Mouse (Mus musculus) MEL (cell line): ENCODE results near the gene Gpr162. TPM values are rescaled to one million over a fixed set of nuclear protein-coding genes. Genes with fewer than 3 reads are reported as not detected.

Source experiments
- DNase-seq: peaks from one replicate; pipeline ENCODE4 v3.0.0; 2011; ENCODE audit warnings: low read depth, low spot score
- H3K27ac ChIP-seq: 2 replicates; pipeline ENCODE4 v1.5.1; 2012; ENCODE audit warnings: low read depth, mild to moderate bottlenecking, control low read depth, low read length, moderate library complexity; ENCODE audit not compliant: control insufficient read depth
- H3K27me3 ChIP-seq, 2 experiments: fragments of 150-350 bp in 1 of 2; sonication (generic) in 1 of 2; 2 replicates each; pipeline ENCODE4 v1.6.1; 2012; ENCODE audit warnings: low read length in 2 of 2, mild to moderate bottlenecking in 2 of 2, improper control_type of control experiment in 1 of 2, moderate library complexity in 1 of 2; ENCODE audit not compliant: insufficient read depth in 2 of 2, control insufficient read depth in 1 of 2
- H3K36me3 ChIP-seq, 2 experiments: 2 replicates each; pipeline ENCODE4 v1.6.1; 2012 to 2014; ENCODE audit warnings: low read length in 2 of 2, improper control_type of control experiment in 1 of 2, inconsistent platforms in 1 of 2, mild to moderate bottlenecking in 1 of 2; ENCODE audit not compliant: insufficient read depth in 2 of 2, control insufficient read depth in 1 of 2
- H3K4me1 ChIP-seq, 2 experiments: fragments of 150-350 bp in 1 of 2; sonication (generic) in 1 of 2; 2 replicates each; pipeline ENCODE4 v1.6.1; 2012; ENCODE audit warnings: low read length in 2 of 2, improper control_type of control experiment in 1 of 2, mild to moderate bottlenecking in 1 of 2; ENCODE audit not compliant: insufficient read depth in 2 of 2, control insufficient read depth in 1 of 2
- H3K4me3 ChIP-seq, 2 experiments: fragments of 150-350 bp in 1 of 2; sonication (generic) in 1 of 2; 2 replicates each; pipeline ENCODE4 v1.5.1; 2012; ENCODE audit warnings: low read depth in 2 of 2, low read length in 2 of 2, mild to moderate bottlenecking in 2 of 2, moderate library complexity in 2 of 2, control low read depth in 1 of 2, improper control_type of control experiment in 1 of 2; ENCODE audit not compliant: control insufficient read depth in 1 of 2, insufficient read depth in 1 of 2
- H3K79me2 ChIP-seq: 2 replicates; pipeline ENCODE4 v1.6.1; 2012; ENCODE audit warnings: mild to moderate bottlenecking, low read length, moderate library complexity; ENCODE audit not compliant: control insufficient read depth, poor library complexity, insufficient read depth
- H3K9ac ChIP-seq: 2 replicates; pipeline ENCODE4 v1.6.1; 2012; ENCODE audit warnings: low read depth, mild to moderate bottlenecking, control low read depth, low read length, moderate library complexity; ENCODE audit not compliant: control insufficient read depth, poor library complexity, severe bottlenecking
- H3K9me3 ChIP-seq: fragments of 150-350 bp; sonication (generic); replicated peaks from 2 replicates; pipeline ENCODE4 v1.6.1; 2012; ENCODE audit warnings: mild to moderate bottlenecking, low read length, improper control_type of control experiment, moderate library complexity; ENCODE audit not compliant: insufficient read depth
- CHD2 ChIP-seq: IDR thresholded peaks from 2 replicates; pipeline ENCODE4 v1.6.1; 2011; ENCODE audit warnings: low read length, improper control_type of control experiment
- ELF1 ChIP-seq: IDR thresholded peaks from 2 replicates; pipeline ENCODE4 v1.6.1; 2014; ENCODE audit warnings: low read depth, mild to moderate bottlenecking, inconsistent platforms, low read length, improper control_type of control experiment, moderate library complexity
- EP300 ChIP-seq, 2 experiments: IDR thresholded peaks; 2 replicates each; pipeline ENCODE4 v1.6.1; 2011; ENCODE audit warnings: improper control_type of control experiment in 2 of 2, low read length in 2 of 2, low read depth in 1 of 2, mild to moderate bottlenecking in 1 of 2
- GABPA ChIP-seq: IDR thresholded peaks from 2 replicates; pipeline ENCODE4 v1.6.1; 2012; ENCODE audit warnings: low read depth, mild to moderate bottlenecking, inconsistent platforms, low read length, improper control_type of control experiment, moderate library complexity
- GATA1 ChIP-seq: IDR thresholded peaks from 2 replicates; pipeline ENCODE4 v1.6.1; 2011; ENCODE audit warnings: low read depth, low read length, improper control_type of control experiment
- HCFC1 ChIP-seq: IDR thresholded peaks from 2 replicates; pipeline ENCODE4 v1.6.1; 2012; ENCODE audit warnings: low read depth, mild to moderate bottlenecking, inconsistent platforms, low read length, improper control_type of control experiment, moderate library complexity
- JUND ChIP-seq: IDR thresholded peaks from 2 replicates; pipeline ENCODE4 v1.6.1; 2011; ENCODE audit warnings: low read depth, mild to moderate bottlenecking, improper control_type of control experiment, low read length
- MAFK ChIP-seq: IDR thresholded peaks from 2 replicates; pipeline ENCODE4 v1.6.1; 2011; ENCODE audit warnings: low read depth, mild to moderate bottlenecking, low read length, improper control_type of control experiment, borderline replicate concordance
- MAZ ChIP-seq: IDR thresholded peaks from 2 replicates; pipeline ENCODE4 v1.6.1; 2012; ENCODE audit warnings: low read depth, mild to moderate bottlenecking, inconsistent platforms, low read length, improper control_type of control experiment
- MXI1 ChIP-seq: IDR thresholded peaks from 2 replicates; pipeline ENCODE4 v1.6.1; 2011; ENCODE audit warnings: mild to moderate bottlenecking, low read depth, low read length, improper control_type of control experiment
- MYB ChIP-seq: IDR thresholded peaks from 2 replicates; pipeline ENCODE4 v1.6.1; 2011; ENCODE audit warnings: mild to moderate bottlenecking, low read depth, low read length, improper control_type of control experiment
- MYC ChIP-seq: IDR thresholded peaks from 2 replicates; pipeline ENCODE4 v1.6.1; 2011; ENCODE audit warnings: low read depth, mild to moderate bottlenecking, low read length, improper control_type of control experiment, moderate library complexity
- NRF1 ChIP-seq: IDR thresholded peaks from 2 replicates; pipeline ENCODE4 v1.6.1; 2014; ENCODE audit warnings: low read depth, mild to moderate bottlenecking, inconsistent platforms, low read length, improper control_type of control experiment, moderate library complexity; ENCODE audit not compliant: poor library complexity, insufficient read depth, severe bottlenecking
- POLR2AphosphoS2 ChIP-seq: IDR thresholded peaks from 2 replicates; pipeline ENCODE4 v1.6.1; 2011; ENCODE audit warnings: low read length, improper control_type of control experiment
- POLR2AphosphoS5 ChIP-seq: IDR thresholded peaks from 2 replicates; pipeline ENCODE4 v1.6.1; 2012; ENCODE audit warnings: low read depth, borderline replicate concordance, mild to moderate bottlenecking, inconsistent platforms, low read length, moderate library complexity, mixed read lengths
- RAD21 ChIP-seq: IDR thresholded peaks from 2 replicates; pipeline ENCODE4 v1.6.1; 2011; ENCODE audit warnings: mild to moderate bottlenecking, low read depth, low read length, improper control_type of control experiment
- RCOR1 ChIP-seq: IDR thresholded peaks from 2 replicates; pipeline ENCODE4 v1.6.1; 2012; ENCODE audit warnings: low read depth, mild to moderate bottlenecking, inconsistent platforms, low read length, improper control_type of control experiment
- SIN3A ChIP-seq: IDR thresholded peaks from 2 replicates; pipeline ENCODE4 v1.6.1; 2012; ENCODE audit warnings: low read length, improper control_type of control experiment, inconsistent platforms
- SMC3 ChIP-seq: IDR thresholded peaks from 2 replicates; pipeline ENCODE4 v1.6.1; 2011; ENCODE audit warnings: low read depth, low read length, improper control_type of control experiment
- TAL1 ChIP-seq: IDR thresholded peaks from 2 replicates; pipeline ENCODE4 v1.6.1; 2012; ENCODE audit warnings: mild to moderate bottlenecking, inconsistent platforms, low read length, moderate library complexity, mixed read lengths
- TBP ChIP-seq: IDR thresholded peaks from 2 replicates; pipeline ENCODE4 v1.8.0; 2011; ENCODE audit warnings: low read depth, low read length, improper control_type of control experiment
- TCF12 ChIP-seq: IDR thresholded peaks from 2 replicates; pipeline ENCODE4 v1.6.1; 2014; ENCODE audit warnings: low read depth, mild to moderate bottlenecking, inconsistent platforms, low read length, improper control_type of control experiment, moderate library complexity
- USF2 ChIP-seq, 2 experiments: IDR thresholded peaks; 2 replicates each; pipeline ENCODE4 v1.6.1; 2011 to 2012; ENCODE audit warnings: improper control_type of control experiment in 2 of 2, low read length in 2 of 2, borderline replicate concordance in 1 of 2, inconsistent platforms in 1 of 2, low read depth in 1 of 2, mild to moderate bottlenecking in 1 of 2; ENCODE audit not compliant: insufficient read depth in 1 of 2
- ZC3H11A ChIP-seq: IDR thresholded peaks from 2 replicates; pipeline ENCODE4 v1.6.1; 2012; ENCODE audit warnings: low read depth, mild to moderate bottlenecking, inconsistent platforms, low read length, improper control_type of control experiment
- ZMIZ1 ChIP-seq: IDR thresholded peaks from 2 replicates; pipeline ENCODE4 v1.6.1; 2012; ENCODE audit warnings: low read depth, mild to moderate bottlenecking, inconsistent platforms, low read length, improper control_type of control experiment, moderate library complexity
- ZNF384 ChIP-seq: IDR thresholded peaks from 2 replicates; pipeline ENCODE4 v1.6.1; 2012; ENCODE audit warnings: low read depth, mild to moderate bottlenecking, inconsistent platforms, low read length, improper control_type of control experiment
- polyA plus RNA-seq, 2 experiments: library from polyadenylated mRNA; stranded (reverse) in 1 of 2; unstranded in 1 of 2; fragments of >175 nt in 1 of 2; fragments of >200 nt in 1 of 2; gene quantifications; 2 replicates each; pipeline versions ENCODE4 v1.2.1 to v1.2.4; 2012; ENCODE audit warnings: low replicate concordance in 2 of 2, low read depth in 1 of 2; ENCODE audit not compliant: insufficient read length in 2 of 2, insufficient read depth in 1 of 2, missing spikeins in 1 of 2
- total RNA-seq: library from RNA; depleted of rRNA; stranded (reverse); fragments of 300-350 nt; gene quantifications from 2 replicates; pipeline ENCODE4 v1.2.3, GENCODE M21; 2012

The Gpr162 gene
- total and polyA plus RNA-seq, 3 experiments = 0.08 to 0.84 TPM; not detected in 1

DNA sequence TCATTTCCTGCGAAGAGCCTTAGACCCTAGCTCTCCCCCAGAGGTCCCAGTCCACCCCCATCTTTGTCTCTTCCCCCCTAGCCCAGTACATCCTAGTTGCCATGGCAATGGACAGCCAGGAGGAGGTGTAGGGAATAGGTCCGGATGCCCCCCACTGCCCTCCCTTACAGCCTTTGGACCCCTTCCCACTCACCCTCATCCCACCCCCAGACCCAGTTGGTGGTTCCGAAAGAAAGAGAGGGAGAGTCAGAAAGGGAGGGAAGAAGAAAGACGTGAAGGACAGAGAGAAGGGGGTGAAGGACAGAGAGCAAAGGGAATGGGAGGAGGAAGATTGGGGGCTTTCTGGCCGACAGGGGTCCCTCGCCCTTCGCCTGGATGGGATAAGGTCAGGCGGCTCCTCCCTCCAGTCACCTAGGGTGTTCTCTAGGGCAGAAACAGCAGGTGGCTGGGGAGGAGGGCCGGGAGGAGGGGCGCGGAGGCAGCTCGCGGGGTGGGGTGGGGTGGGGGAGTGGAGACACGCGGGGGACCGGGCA lies 592 bp downstream of the Gpr162 start:
- no peak for TF ChIP-seq MXI1
- TF ChIP-seq TAL1 = no peak
- TF ChIP-seq, all 39 proteins: peak for 0
- Histone ChIP-seq H3K36me3 (no peaks in the 10 kb centered on the region), H3K9me3 (no peaks in the 10 kb centered on the region), H3K27ac (no peak overlapping the region), H3K27me3 (peaks cover 10 to 14% of the 10 kb centered on the region in 2 experiments), H3K9ac (peak overlapping the region; percentile 11; the same call in 1 of the 2 replicates), H3K79me2 (no peaks in the 10 kb centered on the region), H3K4me1 (no peaks in the 10 kb centered on the region; a peak in 2 of 4 replicates), H3K4me3 (peak overlapping the region; percentile 45 to 79; a peak in 3 of 4 replicates)
- no peak for DNase-seq

DNA sequence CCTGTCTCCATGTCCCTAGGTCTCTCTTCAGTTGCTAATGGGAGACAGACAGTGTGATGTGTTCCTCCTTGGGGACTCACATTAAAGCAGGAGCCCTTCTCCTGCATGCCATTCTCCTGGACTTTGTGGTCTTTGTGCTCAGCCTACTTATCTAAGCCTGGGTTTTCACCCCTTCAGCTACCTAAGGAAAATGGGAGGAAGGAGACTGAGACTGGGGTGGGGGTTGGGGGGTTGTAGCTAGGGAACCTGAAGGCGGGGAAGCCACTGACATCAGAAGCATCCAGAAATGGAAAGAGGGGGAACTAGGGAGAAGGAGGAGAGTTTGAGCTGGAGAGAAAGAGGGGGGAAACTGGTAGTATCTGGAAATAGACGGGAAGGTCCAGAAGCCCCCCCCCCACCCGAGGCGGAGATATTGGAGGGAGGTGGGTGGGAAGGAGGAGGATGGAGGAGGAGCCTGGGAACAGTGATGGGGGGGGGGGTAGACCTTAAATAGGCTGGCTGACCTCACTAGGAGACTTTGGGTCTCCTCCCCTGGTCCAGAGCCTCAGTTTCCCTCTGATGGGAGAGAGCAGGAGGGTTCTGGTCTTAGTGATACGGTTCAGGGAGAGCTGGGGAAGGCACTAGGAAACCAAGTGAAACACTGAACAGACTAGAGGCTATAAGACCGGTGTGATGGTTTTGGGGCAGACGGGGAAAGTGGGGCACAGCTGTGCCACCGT lies 1.2 kb downstream of the Gpr162 start:
- Histone ChIP-seq H3K27ac (no peak overlapping the region), H3K9ac (no peak overlapping the region)

DNA sequence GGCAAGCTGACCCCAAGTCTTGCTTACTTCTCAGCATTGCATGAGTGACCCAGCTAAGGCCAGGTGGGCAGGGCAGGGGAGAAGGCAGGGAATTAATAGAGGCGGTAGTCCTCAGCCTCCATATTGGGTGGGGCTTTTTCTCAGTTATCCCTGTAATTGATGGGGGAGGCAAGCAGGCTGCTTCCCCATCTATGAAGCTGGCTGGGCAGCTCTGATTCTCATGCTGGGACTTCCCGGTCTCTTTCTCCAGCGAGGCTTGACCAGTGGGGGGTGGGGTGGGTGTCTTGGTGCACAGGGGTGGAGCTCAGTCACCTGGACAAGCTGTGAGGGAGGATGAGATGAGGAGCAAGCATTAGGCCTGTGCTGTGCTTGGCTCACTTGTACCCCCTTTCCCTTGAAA lies 2.0 kb downstream of the Gpr162 start:
- H3K9me3 ChIP-seq = no peaks in the 10 kb centered on the region
- H3K27me3 ChIP-seq = peaks cover 4 to 11% of the 10 kb centered on the region in 2 experiments
- no peaks in the 10 kb centered on the region; a peak in 2 of 4 replicates for H3K4me1 ChIP-seq
- TF ChIP-seq TCF12 (no peak), SMC3 (no peak), POLR2AphosphoS5 (no peak), MAFK (no peak), CHD2 (no peak), SIN3A (no peak), ZNF384 (no peak), MYB (no peak), ZC3H11A (no peak), ZMIZ1 (no peak), RCOR1 (no peak), HCFC1 (no peak), RAD21 (no peak), GABPA (no peak), ELF1 (no peak), USF2 (IDR thresholded peaks at IDR 0.05; ENCODE audit: borderline replicate concordance in 1 of 2, insufficient read depth in 1 of 2, low read depth in 1 of 2, low read length in 2 of 2) (no peak), POLR2AphosphoS2 (no peak), JUND (no peak)

More for the DNA sequence above, 1.2 kb downstream of the Gpr162 start:
- Histone ChIP-seq H3K36me3 (no peaks in the 10 kb centered on the region), H3K27me3 (peaks cover 7 to 14% of the 10 kb centered on the region in 2 experiments), H3K9me3 (no peaks in the 10 kb centered on the region), H3K79me2 (no peaks in the 10 kb centered on the region), H3K4me1 (no peaks in the 10 kb centered on the region; a peak in 2 of 4 replicates), H3K4me3 (no peak overlapping the region)
- TF ChIP-seq TBP (no peak), USF2 (IDR thresholded peaks at IDR 0.05; ENCODE audit: borderline replicate concordance in 1 of 2, insufficient read depth in 1 of 2, low read depth in 1 of 2, low read length in 2 of 2) (no peak), MAZ (no peak), POLR2AphosphoS2 (no peak), MYC (no peak), NRF1 (no peak), GATA1 (no peak), MYB (no peak), EP300 (IDR thresholded peaks at IDR 0.05; ENCODE audit: low read depth in 1 of 2, low read length in 2 of 2) (no peak), MAFK (no peak), TAL1 (no peak)
- DNase-seq = no peak

More for the DNA sequence above, 2.0 kb downstream of the Gpr162 start:
- DNase-seq = no peak
- Histone ChIP-seq H3K36me3 (no peaks in the 10 kb centered on the region), H3K9ac (no peak overlapping the region), H3K27ac (no peak overlapping the region), H3K4me3 (no peak overlapping the region), H3K79me2 (no peaks in the 10 kb centered on the region)
